Mouse (Mus musculus): ENCODE results near the gene Klhl18. TPM values are rescaled to one million over a fixed set of nuclear protein-coding genes. Genes with fewer than 3 reads are reported as not detected.
A peak's percentile ranks its signal among the peaks of the same experiment; 100 is the strongest.
"Not testable (repeated sequence)": the region's sequence is repeated elsewhere in the genome, so short reads cannot be mapped to it uniquely, and the experiment has no call there.

Klhl18 gene
- polyA plus RNA-seq, 1 experiment from 2014 or later: 29.0 TPM

DNA sequence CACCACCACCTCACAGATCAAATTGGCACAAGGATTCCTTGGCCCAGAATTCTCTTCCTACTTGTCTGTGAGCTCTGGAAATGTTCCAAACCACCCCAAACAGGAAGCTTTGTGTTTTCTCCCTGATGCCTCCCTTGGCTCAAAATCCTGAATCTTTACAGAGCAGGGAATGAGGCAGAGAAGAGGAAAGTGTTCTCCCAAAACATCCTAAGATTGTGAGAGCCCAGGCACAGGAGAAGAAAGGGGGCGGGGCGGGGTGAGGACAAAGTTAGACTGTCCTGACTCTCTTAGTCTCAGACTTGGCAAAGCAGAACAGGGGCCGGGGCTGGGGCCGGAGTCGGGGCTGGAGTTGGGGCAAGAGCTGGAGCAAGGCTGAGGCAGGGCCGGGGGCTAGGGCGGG is 63.6 kb downstream of the Klhl18 start:
- no peak overlapping the region for H3K9ac ChIP-seq
- H3K36me3 ChIP-seq (replicated peaks): no peaks in the 10 kb centered on the region

DNA sequence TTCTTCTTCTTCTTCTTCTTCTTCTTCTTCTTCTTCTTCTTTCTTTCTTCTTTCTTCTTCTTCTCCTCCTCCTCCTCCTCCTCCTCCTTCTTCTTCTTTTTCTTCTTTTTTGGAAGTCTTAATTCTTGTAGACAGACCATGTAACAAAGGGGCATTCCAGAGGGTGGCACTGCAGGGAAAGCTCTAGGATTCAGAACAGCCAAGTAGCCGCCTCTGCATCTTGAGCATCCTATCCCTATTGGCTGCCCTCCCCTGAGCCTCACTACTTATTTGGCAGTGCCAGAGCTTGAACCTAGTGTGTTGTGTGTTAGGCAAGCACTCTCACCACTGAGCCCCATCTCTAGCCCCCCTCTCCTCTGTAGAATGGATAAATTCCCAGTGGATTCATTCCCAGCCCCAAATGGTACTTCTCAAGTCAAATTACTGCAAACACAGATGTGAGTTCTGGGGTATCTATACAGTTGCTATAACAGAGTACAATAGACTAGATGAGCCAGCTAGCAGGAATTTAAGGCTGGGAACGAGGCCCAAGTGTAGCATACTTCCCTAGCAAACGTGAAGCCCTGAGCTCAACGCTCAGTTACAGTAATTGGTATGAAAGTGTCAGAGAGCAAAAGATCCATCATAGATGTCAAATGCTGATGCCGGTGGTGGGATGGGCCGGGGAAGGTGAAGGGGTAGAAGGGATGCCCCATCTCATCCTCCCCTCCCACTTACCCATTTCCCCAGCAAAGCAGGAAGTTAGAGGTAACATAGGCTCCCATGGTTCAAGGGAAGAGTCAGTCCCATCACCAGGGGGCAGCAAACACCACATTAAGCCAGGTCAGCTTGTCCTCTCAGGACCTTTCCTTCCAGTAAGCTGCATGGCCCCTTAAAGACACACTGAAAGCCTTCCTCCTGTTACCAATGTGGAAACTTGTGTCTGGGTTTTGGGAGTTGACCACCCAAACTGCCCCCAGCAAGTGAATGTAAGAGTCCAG is 65.3 kb downstream of the Klhl18 start:
- no peak for ATAC-seq (replicated peaks)
- Histone ChIP-seq H3K4me3 (no peak overlapping the region), H3K4me1 (peaks cover 17% of the 10 kb centered on the region), H3K9ac (no peak overlapping the region), H3K27ac (no peak overlapping the region), H3K4me2 (no peak overlapping the region), H3K9me3 (no peaks in the 10 kb centered on the region), H3K27me3 (replicated peaks) (no peaks in the 10 kb centered on the region), H3K36me3 (replicated peaks) (no peaks in the 10 kb centered on the region)
- 38% methylated on average over 6 of the region's 6 CpGs for WGBS

More for the DNA sequence above, 63.6 kb downstream of the Klhl18 start:
- no peaks in the 10 kb centered on the region for H3K27me3 ChIP-seq (replicated peaks)
- ATAC-seq (replicated peaks): no peak
- no peak overlapping the region for H3K27ac ChIP-seq
- no peak overlapping the region for H3K4me2 ChIP-seq
- H3K9me3 ChIP-seq: no peaks in the 10 kb centered on the region
- peaks cover 6% of the 10 kb centered on the region; the same call in 1 of the 2 replicates for H3K4me1 ChIP-seq
- WGBS: 77% methylated on average over 7 of the region's 7 CpGs
- H3K4me3 ChIP-seq: no peak overlapping the region

DNA sequence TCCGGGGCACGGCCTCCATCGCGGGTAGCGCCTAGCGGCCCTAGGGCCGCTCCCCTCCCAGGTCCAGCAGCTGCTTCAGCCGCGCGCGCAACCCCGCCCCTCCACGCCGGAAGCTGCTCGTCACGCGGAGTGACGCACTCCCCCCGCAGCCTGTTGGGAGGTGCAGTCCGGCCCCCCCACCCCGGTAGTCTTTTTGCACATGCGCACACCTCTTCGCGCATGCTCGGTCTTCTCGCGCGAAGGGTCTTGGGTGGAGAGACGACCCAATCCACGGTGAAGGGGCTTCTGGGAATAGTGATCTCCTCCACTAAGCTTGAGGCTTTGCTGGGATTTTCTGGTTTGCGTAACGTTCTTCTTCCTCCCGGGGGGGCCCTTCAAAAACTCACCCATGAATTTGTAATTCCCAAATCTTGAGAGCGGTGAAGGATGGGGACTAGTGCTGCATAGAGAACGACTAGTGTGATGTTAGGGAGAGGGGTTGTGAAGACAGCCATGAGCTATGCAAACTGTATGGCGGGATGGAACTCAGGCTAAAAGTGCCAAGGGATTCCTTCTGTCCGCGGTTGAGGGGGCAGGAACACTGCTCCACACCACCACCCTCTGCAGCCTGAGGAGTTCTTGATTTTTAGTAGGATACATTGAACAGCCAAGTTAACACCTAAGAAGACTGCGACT is 68.3 kb downstream of the Klhl18 start, which contains the start of gene Ptpn23:
Gene Ptpn23, minus strand, starts transcription at position 115 of the 675 bp plus-strand sequence.
- Histone ChIP-seq H3K27ac (peak within 1 kb of the TSS; percentile 87), H3K9me3 (no peaks in the 10 kb centered on the region), H3K27me3 (replicated peaks) (no peaks in the 10 kb centered on the region), H3K9ac (peak within 1 kb of the TSS; percentile 87), H3K36me3 (replicated peaks) (no peaks in the 10 kb centered on the region), H3K4me3 (peak within 1 kb of the TSS; percentile 86), H3K4me1 (peaks cover 25% of the 10 kb centered on the region), H3K4me2 (peak within 1 kb of the TSS; percentile 88)
- ATAC-seq (replicated peaks): peak; percentile 95
- under 1% methylated on average over 39 of the region's 39 CpGs for WGBS

DNA sequence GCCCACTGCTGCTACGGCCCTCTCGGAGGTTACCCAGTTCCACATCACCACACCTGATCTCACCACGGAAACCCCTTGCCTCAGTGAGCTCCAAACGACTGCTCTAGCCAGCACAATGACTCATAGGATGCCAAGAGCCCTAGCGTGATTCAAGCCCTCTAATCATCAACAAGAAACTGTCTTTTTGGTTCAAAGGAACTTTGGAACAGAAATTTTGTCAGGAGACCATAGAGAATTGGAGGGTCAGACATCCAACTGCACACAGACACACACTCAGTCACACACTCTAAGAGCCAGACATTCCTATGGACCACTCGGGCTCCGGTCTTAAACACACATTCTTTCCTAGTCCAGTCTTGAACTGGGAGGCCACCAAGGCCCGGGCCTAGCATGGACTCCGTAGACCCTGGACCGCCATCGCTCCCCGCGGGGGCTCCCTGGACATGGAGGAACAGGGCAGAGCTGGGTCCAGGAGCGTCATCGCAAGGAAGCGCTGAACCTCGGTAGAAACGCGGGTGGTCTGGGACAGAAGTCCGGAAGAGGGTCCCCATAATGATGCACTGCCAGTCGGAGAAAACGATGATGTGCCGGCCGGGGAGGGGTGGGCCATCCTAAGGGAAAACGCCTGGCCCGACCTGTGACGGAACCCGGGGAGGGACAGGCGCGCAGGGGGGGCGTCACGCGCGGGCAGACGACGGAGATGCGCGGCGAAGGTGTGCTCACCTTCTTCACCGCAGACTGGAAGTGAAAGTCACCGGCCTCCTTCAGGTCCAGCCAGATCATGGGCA is 69.0 kb downstream of the Klhl18 start:
- ATAC-seq (replicated peaks): peak; percentile 74
- H3K4me1 ChIP-seq: peaks cover 25% of the 10 kb centered on the region
- peak overlapping the region; percentile 86 for H3K4me3 ChIP-seq
- peak overlapping the region; percentile 85 for H3K27ac ChIP-seq
- 1% methylated on average over 41 of the region's 41 CpGs for WGBS
- peak overlapping the region; percentile 88 for H3K4me2 ChIP-seq
- H3K9ac ChIP-seq: peak overlapping the region; percentile 87
- no peaks in the 10 kb centered on the region for H3K9me3 ChIP-seq
- no peaks in the 10 kb centered on the region for H3K36me3 ChIP-seq (replicated peaks)
- H3K27me3 ChIP-seq (replicated peaks): no peaks in the 10 kb centered on the region

DNA sequence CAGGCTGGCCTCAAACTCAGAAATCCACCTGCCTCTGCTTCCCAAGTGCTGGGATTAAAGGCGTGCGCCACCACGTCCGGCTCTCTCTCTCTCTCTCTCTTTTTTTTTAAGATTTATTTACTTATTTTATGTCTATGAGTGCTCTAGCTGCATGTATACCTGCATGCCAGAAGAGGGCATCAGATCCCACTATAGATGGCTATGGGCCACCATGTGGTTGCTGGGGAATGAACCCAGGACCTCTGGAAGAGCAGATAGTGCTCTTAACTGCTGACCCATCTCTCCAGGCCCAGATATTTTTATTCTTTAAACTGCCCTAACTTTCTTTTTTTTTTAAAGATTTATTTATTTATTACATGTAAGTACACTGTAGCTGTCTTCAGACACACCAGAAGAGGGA is 73.3 kb downstream of the Klhl18 start:
- not testable (repeated sequence) for H3K9ac ChIP-seq; H3K4me3 ChIP-seq; H3K4me2 ChIP-seq; H3K9me3 ChIP-seq; H3K27me3 ChIP-seq (replicated peaks); H3K36me3 ChIP-seq (replicated peaks); H3K27ac ChIP-seq; ATAC-seq (replicated peaks)
- 84% methylated on average over 4 of the region's 4 CpGs for WGBS
- peaks cover 19% of the 10 kb centered on the region for H3K4me1 ChIP-seq

DNA sequence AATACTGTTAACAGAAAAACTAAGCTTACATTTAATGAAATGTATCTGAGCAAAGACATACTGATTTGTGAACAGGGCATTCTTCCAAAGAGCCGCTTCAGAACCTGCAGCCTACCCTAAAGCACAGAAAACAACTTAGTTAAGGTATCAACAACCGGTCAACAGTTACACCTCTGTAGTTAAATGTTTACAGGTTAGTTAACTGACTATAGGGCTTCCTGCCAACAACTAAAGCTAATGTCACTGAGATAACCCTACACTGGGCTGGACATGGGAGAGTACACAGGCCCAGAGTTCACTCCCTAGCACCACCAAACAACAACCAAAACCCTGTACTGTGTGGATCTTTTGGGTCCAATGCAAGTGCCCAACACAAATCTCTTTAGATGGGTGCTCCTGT is 73.8 kb downstream of the Klhl18 start:
- Histone ChIP-seq H3K27ac (no peak overlapping the region), H3K4me1 (peaks cover 19% of the 10 kb centered on the region), H3K36me3 (replicated peaks) (peaks cover 8% of the 10 kb centered on the region; the same call in 1 of the 2 replicates), H3K27me3 (replicated peaks) (no peaks in the 10 kb centered on the region), H3K9me3 (no peaks in the 10 kb centered on the region), H3K4me2 (no peak overlapping the region), H3K4me3 (no peak overlapping the region), H3K9ac (no peak overlapping the region)
- 99% methylated on average over 2 of the region's 2 CpGs for WGBS
- ATAC-seq (replicated peaks): no peak

DNA sequence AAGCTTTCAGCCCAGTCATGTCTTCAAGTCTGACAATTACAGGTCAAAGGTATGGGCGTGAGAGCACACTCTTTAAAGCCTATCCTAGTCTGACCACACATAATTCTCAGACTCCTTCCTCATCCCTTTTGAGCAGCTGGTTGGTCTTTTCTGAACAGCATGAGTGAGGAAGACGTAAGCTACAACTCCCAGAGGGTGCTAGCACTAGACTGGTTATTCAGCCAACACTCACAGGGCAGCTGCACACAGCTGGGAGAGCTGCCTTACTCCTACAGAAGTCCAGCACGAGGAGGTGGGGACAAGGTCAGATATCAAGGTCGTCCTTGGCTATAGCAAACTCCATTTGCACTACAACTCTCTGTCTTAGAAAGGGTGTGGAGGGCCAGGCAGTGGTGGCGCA is 75.8 kb downstream of the Klhl18 start:
- 86% methylated on average over 5 of the region's 5 CpGs for WGBS
- no peak for ATAC-seq (replicated peaks)
- Histone ChIP-seq H3K4me2 (no peak overlapping the region), H3K4me1 (peaks cover 3% of the 10 kb centered on the region), H3K9me3 (no peaks in the 10 kb centered on the region), H3K9ac (no peak overlapping the region), H3K27ac (no peak overlapping the region), H3K27me3 (replicated peaks) (no peaks in the 10 kb centered on the region), H3K4me3 (no peak overlapping the region), H3K36me3 (replicated peaks) (peaks cover 19% of the 10 kb centered on the region)

DNA sequence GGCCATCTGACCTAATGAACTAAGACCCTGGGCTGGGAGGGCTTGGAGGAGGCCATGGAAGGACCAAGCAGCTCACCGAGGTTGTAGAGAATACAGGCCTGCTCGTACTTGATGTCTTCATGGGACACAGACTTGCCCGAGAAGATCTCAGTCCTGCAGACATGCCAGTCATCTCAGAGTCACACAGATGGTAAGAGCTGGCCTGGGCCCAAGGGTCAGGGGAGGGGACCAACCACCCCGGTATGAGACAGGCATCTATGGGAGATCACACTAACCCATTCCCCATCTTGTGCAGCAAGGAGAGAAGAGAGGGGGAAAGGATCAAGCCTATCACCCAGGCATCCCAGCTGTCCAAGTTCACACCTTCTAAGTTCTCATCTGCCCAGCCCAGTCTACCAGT is 83.2 kb downstream of the Klhl18 start:
- no peak for ATAC-seq (replicated peaks)
- Histone ChIP-seq H3K9me3 (no peaks in the 10 kb centered on the region), H3K4me1 (no peaks in the 10 kb centered on the region), H3K27me3 (replicated peaks) (no peaks in the 10 kb centered on the region), H3K36me3 (replicated peaks) (peaks cover 50% of the 10 kb centered on the region), H3K27ac (no peak overlapping the region), H3K4me2 (no peak overlapping the region), H3K9ac (no peak overlapping the region), H3K4me3 (no peak overlapping the region)
- WGBS: 91% methylated on average over 4 of the region's 4 CpGs

DNA sequence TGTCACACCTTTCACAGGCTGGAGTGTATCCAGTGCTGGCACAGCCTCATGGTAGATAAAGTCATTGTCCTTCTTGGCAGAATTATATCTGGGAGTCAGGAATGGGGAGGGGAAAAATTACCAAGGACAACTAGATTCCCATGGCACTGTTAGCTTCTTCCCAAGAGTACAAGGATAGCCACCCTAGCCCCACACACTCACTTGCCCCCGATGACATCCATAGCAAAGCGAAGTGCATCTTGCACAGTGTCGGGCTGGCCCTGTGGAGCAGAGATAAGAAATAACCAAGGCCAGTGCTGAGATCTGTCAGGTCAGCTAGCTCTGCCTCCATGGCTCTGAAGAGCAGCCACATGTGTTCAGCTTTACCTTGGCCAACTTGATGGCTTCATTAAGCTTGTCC is 85.7 kb downstream of the Klhl18 start:
- peaks cover 61% of the 10 kb centered on the region for H3K36me3 ChIP-seq (replicated peaks)
- H3K4me2 ChIP-seq: no peak overlapping the region
- H3K9ac ChIP-seq: no peak overlapping the region
- H3K4me3 ChIP-seq: no peak overlapping the region
- H3K4me1 ChIP-seq: no peaks in the 10 kb centered on the region
- no peak for ATAC-seq (replicated peaks)
- H3K27ac ChIP-seq: no peak overlapping the region
- 96% methylated on average over 3 of the region's 3 CpGs for WGBS
- H3K9me3 ChIP-seq: no peaks in the 10 kb centered on the region
- no peaks in the 10 kb centered on the region for H3K27me3 ChIP-seq (replicated peaks)

DNA sequence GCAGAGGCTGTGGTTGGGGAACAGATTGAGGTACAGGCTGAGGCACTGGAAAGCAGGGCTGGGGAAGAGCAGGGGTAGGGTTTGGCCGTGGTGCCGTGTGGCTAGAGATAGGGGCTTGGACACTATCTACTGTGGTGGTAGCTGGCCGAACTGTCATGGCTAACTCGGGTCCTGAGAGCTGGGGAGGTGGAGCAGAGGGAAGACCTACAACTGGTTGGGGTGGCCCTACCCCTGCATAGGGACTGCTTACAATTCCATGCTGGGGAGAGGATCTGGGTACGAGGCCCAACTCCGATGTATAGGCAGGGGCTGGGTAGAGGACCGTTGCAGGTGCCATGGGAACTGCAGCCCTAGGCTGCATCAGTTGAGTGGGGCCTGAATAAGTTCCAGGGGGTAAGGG is 88.5 kb downstream of the Klhl18 start:
- Histone ChIP-seq H3K27me3 (replicated peaks) (no peaks in the 10 kb centered on the region), H3K9me3 (no peaks in the 10 kb centered on the region), H3K4me2 (no peak overlapping the region), H3K4me3 (no peak overlapping the region), H3K36me3 (replicated peaks) (peaks cover 81% of the 10 kb centered on the region), H3K9ac (no peak overlapping the region), H3K27ac (no peak overlapping the region), H3K4me1 (no peaks in the 10 kb centered on the region)
- 95% methylated on average over 7 of the region's 7 CpGs for WGBS
- no peak for ATAC-seq (replicated peaks)

DNA sequence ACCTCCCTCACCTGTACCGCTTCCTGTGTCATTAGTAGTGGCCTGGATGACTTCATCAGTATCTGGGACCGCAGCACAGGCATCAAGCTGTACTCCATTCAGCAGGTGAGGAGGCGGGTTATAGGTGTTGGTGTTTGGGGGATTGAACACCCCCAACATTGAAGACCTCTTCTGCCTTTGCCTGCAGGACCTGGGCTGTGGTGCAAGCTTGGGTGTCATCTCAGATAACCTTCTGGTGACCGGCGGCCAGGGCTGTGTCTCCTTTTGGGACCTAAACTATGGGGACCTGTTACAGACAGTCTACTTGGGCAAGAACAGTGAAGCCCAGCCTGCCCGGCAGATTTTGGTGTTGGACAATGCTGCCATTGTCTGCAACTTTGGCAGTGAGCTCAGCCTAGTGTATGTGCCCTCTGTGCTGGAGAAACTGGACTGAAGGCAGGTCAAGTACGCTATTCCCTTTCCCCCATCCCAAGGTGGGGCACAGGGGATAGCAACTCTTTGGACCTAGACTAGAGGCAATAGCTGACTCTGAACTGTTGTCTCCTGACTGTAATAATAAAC is 92.0 kb downstream of the Klhl18 start:
- no peak for ATAC-seq (replicated peaks)
- H3K27me3 ChIP-seq (replicated peaks): no peaks in the 10 kb centered on the region
- H3K9ac ChIP-seq: no peak overlapping the region
- peaks cover 68% of the 10 kb centered on the region for H3K36me3 ChIP-seq (replicated peaks)
- no peaks in the 10 kb centered on the region for H3K4me1 ChIP-seq
- WGBS: 87% methylated on average over 7 of the region's 7 CpGs
- no peak overlapping the region for H3K27ac ChIP-seq
- no peak overlapping the region for H3K4me3 ChIP-seq
- H3K4me2 ChIP-seq: no peak overlapping the region
- no peaks in the 10 kb centered on the region for H3K9me3 ChIP-seq

DNA sequence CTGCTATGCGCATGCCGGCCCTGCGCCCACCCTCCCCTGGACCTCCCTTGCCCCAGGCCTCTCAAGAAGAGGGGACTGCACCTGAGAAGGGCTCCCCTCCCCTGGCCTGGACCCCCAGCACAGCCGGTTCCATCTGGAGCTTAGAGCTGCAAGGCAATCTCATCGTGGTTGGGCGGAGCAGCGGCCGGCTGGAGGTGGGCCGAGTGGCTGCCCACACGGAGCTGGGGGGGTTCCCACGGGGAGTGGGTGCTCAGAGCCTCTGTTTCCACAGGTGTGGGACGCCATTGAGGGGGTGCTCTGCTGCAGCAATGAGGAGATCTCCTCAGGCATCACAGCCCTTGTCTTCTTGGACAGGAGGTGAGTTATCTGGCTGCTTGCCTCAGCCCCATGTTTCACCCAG is 95.2 kb downstream of the Klhl18 start:
- H3K4me1 ChIP-seq: no peaks in the 10 kb centered on the region
- H3K27me3 ChIP-seq (replicated peaks): no peaks in the 10 kb centered on the region
- H3K9ac ChIP-seq: no peak overlapping the region
- WGBS: 79% methylated on average over 12 of the region's 12 CpGs
- 0 out of 2 replicates have a peak, but pooled peaks have one; percentile 13 for ATAC-seq (replicated peaks)
- no peak overlapping the region for H3K4me3 ChIP-seq
- H3K27ac ChIP-seq: no peak overlapping the region
- H3K9me3 ChIP-seq: no peaks in the 10 kb centered on the region
- peaks cover 60% of the 10 kb centered on the region for H3K36me3 ChIP-seq (replicated peaks)
- H3K4me2 ChIP-seq: no peak overlapping the region

Data from midbrain, embryonic 15.5 days (tissue).